ENCODE assay signal across 18 mouse cellular contexts in genomic region chr16:26966830-26967229, GRCm38 (mm10). TPM values are rescaled to one million over a fixed set of nuclear protein-coding genes. Genes with fewer than 3 reads are reported as not detected.
DNase-seq lines count a peak whose midpoint lies in the region; ATAC-seq lines count a peak whose summit lies in the region.
"Had no signal": no experiment of that assay in that cellular context is flagged by ENCODE, and none has a peak within 500 bp of the region (broad histone marks: within the 10 kb centered on the region; RNA-seq: fewer than 3 reads in every experiment).

No protein-coding gene starts in this region.

- peak; percentile 4 to 21 for DNase-seq in lung, adult 18-20 months
- no peak for DNase-seq in lung, postnatal 4 days
- DNase-seq in kidney, adult 9 months = peak; percentile 49
- peak; percentile 8 to 18 for DNase-seq in kidney, postnatal 4 days
- DNase-seq: adrenal gland, adult 2 months; adrenal gland, postnatal 25 days; cerebellum, adult 2 months; cerebellum, postnatal 10 days; forebrain, postnatal 0 days had no signal

- no peak overlapping the region for H3K4me3 ChIP-seq in kidney, embryonic 16.5 days (ENCODE audit: low read length)
- H3K4me3 ChIP-seq: embryonic facial prominence, embryonic 10.5 days; forebrain, embryonic 13.5 days; hindbrain, embryonic 10.5 days had no signal

- H3K9me3 ChIP-seq in kidney, embryonic 16.5 days (ENCODE audit: low read length) = no peaks in the 10 kb centered on the region
- H3K9me3 ChIP-seq: embryonic facial prominence, embryonic 10.5 days; forebrain, embryonic 13.5 days; heart, embryonic 12.5 days; hindbrain, embryonic 10.5 days had no signal

- H3K27me3 ChIP-seq in kidney, embryonic 16.5 days (ENCODE audit: insufficient read depth, low read length) = no peaks in the 10 kb centered on the region; the same call in 1 of the 2 replicates

- no peak overlapping the region for H3K27ac ChIP-seq in kidney, embryonic 16.5 days (ENCODE audit: low read length)
- H3K27ac ChIP-seq: embryonic facial prominence, embryonic 10.5 days; forebrain, embryonic 13.5 days; hindbrain, embryonic 10.5 days had no signal

- 0 out of 2 replicates have a peak, but pooled peaks have one; percentile 59 for ATAC-seq in kidney, embryonic 16.5 days (ENCODE audit: low FRiP score, low TSS enrichment)
- no peak for ATAC-seq in monocyte, adult 5-6 weeks (replicated peaks; ENCODE audit: insufficient number of reproducible peaks, low FRiP score, low TSS enrichment, poor library complexity, severe bottlenecking)
- ATAC-seq: forebrain, postnatal 0 days had no signal

- WGBS in kidney, embryonic 16.5 days = 54% methylated on average over 2 of the region's 2 CpGs

- H3K4me1 ChIP-seq in kidney, embryonic 16.5 days (ENCODE audit: insufficient read depth, low read length) = no peaks in the 10 kb centered on the region

- no peak overlapping the region for H3K4me2 ChIP-seq in kidney, embryonic 16.5 days (replicated peaks; ENCODE audit: low read depth, low read length)

- H3K9ac ChIP-seq in kidney, embryonic 16.5 days (replicated peaks; ENCODE audit: low read length) = no peak overlapping the region
- H3K9ac ChIP-seq: forebrain, embryonic 13.5 days; forebrain, postnatal 0 days; heart, embryonic 12.5 days had no signal

- no peaks in the 10 kb centered on the region for H3K36me3 ChIP-seq in kidney, embryonic 16.5 days (ENCODE audit: insufficient read depth, low read length)
- H3K36me3 ChIP-seq: embryonic facial prominence, embryonic 10.5 days; heart, embryonic 12.5 days; hindbrain, embryonic 10.5 days had no signal

RNA-seq across cellular contexts. Expression of gene Gmnc, which starts 24.6 kb away (rescaled TPM):
- polyA plus RNA-seq in kidney, embryonic 16.5 days (2015; fragmentation: Nextera tagmentation; extraction: Ambion mirVana) = not detected in 2 replicates
- not detected in 3 replicates for total RNA-seq in monocyte, adult 5-6 weeks (2017)
- total RNA-seq: adrenal gland, adult 2 months; adrenal gland, postnatal 25 days; gastrocnemius, adult 18-20 months; gastrocnemius, postnatal 25 days; granulocyte monocyte progenitor cell, adult 5-6 weeks had no signal
- polyA plus RNA-seq: adrenal gland, adult 2 months; heart, embryonic 12.5 days had no signal

Comparison
In these comparisons a context has a peak if more than half of its experiments do, and no peak if none do; other contexts are left out.
1. DNase-seq: peak in lung, adult 18-20 months (2 of 2), kidney, adult 9 months (single experiment) and kidney, postnatal 4 days (2 of 2); none in lung, postnatal 4 days (0 of 2).